Mouse (Mus musculus): Measurements from ENCODE around the gene Hddc2.

DNA sequence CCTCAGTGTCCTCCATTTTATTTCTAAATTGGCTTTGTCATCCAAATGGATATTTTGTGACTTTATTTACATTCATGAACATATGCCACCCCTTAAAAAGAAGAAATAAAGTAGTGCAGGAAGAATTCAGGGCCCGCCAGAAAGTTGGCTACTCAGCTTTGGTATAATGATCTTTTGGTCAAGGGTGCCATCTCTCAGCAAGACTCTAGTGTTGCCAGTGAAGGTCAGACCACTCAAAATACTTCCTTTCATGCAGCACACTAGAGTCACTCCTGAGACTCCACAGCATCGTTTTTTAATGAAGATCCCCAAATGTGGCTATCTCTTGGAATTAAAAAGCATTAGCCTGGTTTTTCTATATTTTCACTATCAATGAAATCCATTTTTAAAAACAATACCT, 14.9 kb upstream of the Hddc2 start:
- TF ChIP-seq ZC3H11A (IDR thresholded peaks at IDR 0.05; ENCODE audit: borderline replicate concordance, low read depth, low read length) (no peak), MAFK (IDR thresholded peaks at IDR 0.05; ENCODE audit: insufficient read depth, low read depth, low read length) (no peak), ZNF384 (IDR thresholded peaks at IDR 0.05; ENCODE audit: low read depth, low read length) (no peak), CHD2 (IDR thresholded peaks at IDR 0.05; ENCODE audit: low read depth, low read length) (no peak), HCFC1 (IDR thresholded peaks at IDR 0.05; ENCODE audit: borderline replicate concordance, insufficient read depth, low read length) (no peak)
